Mouse (Mus musculus): ENCODE data around the gene Il34.

DNA sequence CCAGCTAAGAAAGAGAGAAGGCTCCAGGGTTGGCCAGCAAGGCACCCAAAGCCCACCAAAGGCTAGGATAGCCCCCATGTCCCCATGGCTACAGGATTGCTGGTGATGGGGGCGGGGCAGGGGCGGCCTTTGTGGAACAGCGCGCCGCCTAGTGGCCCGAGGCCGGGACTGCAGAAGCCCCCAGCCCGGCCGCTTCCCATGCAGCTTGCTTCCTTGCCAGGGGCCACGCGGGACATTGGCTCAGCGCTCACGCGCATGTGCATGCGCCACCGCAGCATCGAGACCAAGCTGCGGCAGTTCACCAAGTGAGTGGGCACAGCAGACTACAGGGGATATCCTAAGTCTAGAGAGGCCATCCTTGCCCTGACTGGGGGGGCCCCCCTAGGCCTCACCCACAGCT lies 78.8 kb downstream of the Il34 start:
- TF ChIP-seq POLR2A (IDR thresholded peaks at IDR 0.05; ENCODE audit: control insufficient read depth, low read depth, low read length) (no peak), CTCF (IDR thresholded peaks at IDR 0.05; ENCODE audit: control insufficient read depth, insufficient read depth, insufficient replicate concordance, low read depth, low read length) (peak; percentile 82)
